Mouse (Mus musculus) megakaryocyte, embryonic 14.5 days (primary cell): ENCODE results near the gene Kif3a.

Source experiments
- FLI1 ChIP-seq: IDR thresholded peaks from 2 replicates; pipeline ENCODE4 v1.6.1; 2012; ENCODE audit warnings: low read length, inconsistent platforms, mixed read lengths
- GATA1 ChIP-seq: IDR thresholded peaks from 3 replicates; pipeline ENCODE4 v1.6.1; 2012; ENCODE audit warnings: mixed read lengths, low read length, inconsistent platforms, borderline replicate concordance

GRCm38 (mm10) chr11:53532231-53532620 is 35.0 kb upstream of the Kif3a start:
- no peak for TF ChIP-seq GATA1
- no peak for TF ChIP-seq FLI1
